Mouse (Mus musculus) limb, embryonic 14.5 days (tissue): ENCODE data around the gene Zdhhc6. TPM values are rescaled to one million over a fixed set of nuclear protein-coding genes. Genes with fewer than 3 reads are reported as not detected.

Experiments used
- ATAC-seq: fragments of 200-750 bp; cut with Nextera tagmentation; 2 replicates; pipeline ENCODE4 v1.8.0; 2017; ENCODE audit warnings: low read depth, moderate number of reproducible peaks, moderate TSS enrichment; ENCODE audit not compliant: low FRiP score
- DNase-seq: peaks from one replicate; pipeline ENCODE4 v3.0.0-alpha.2; 2015; ENCODE audit warnings: low spot score
- H3K27ac ChIP-seq: fragments of 300-500 bp; sonication (generic); replicated peaks from 2 replicates; pipeline ENCODE4 v1.5.1; 2014; ENCODE audit warnings: low read depth, mild to moderate bottlenecking, low read length, moderate library complexity, mixed read lengths
- H3K27me3 ChIP-seq: fragments of 300-500 bp; sonication (generic); 2 replicates; pipeline ENCODE4 v1.6.1; 2014; ENCODE audit warnings: low read length, mixed read lengths; ENCODE audit not compliant: control insufficient read depth, insufficient read depth
- H3K36me3 ChIP-seq: fragments of 300-500 bp; sonication (generic); 2 replicates; pipeline ENCODE4 v1.6.1; 2014; ENCODE audit warnings: mild to moderate bottlenecking, low read length, moderate library complexity, mixed read lengths; ENCODE audit not compliant: control insufficient read depth, insufficient read depth
- H3K4me1 ChIP-seq: fragments of 300-500 bp; sonication (generic); 2 replicates; pipeline ENCODE4 v1.6.1; 2014; ENCODE audit warnings: antibody characterized with exemption, low read length, mixed read lengths; ENCODE audit not compliant: control insufficient read depth, insufficient read depth
- H3K4me2 ChIP-seq: fragments of 300-500 bp; sonication (generic); replicated peaks from 2 replicates; pipeline ENCODE4 v1.6.1; 2014; ENCODE audit warnings: low read depth, mild to moderate bottlenecking, low read length, moderate library complexity; ENCODE audit not compliant: severe bottlenecking
- H3K4me3 ChIP-seq: fragments of 300-500 bp; sonication (generic); replicated peaks from 2 replicates; pipeline ENCODE4 v1.5.1; 2014; ENCODE audit warnings: low read length
- H3K9ac ChIP-seq: fragments of 300-500 bp; sonication (generic); 2 replicates; pipeline ENCODE4 v1.6.1; 2014; ENCODE audit warnings: mild to moderate bottlenecking, low read depth, low read length, moderate library complexity; ENCODE audit not compliant: severe bottlenecking
- H3K9me3 ChIP-seq: fragments of 300-500 bp; sonication (generic); 2 replicates; pipeline ENCODE4 v1.6.1; 2016; ENCODE audit warnings: low read length; ENCODE audit not compliant: control insufficient read depth
- POLR2A ChIP-seq: fragments of 200-500 bp; IDR thresholded peaks from 2 replicates; pipeline ENCODE4 v1.8.0; 2012; ENCODE audit warnings: inconsistent platforms, mild to moderate bottlenecking, moderate library complexity, borderline replicate concordance; ENCODE audit not compliant: insufficient read depth, insufficient read length; ENCODE audit errors: extremely low read depth
- WGBS: fragments of 180-500 bp; shearing (Covaris S2); extraction: QIAGEN DNeasy Blood & Tissue Kit; methylation state at CpG from one replicate; pipeline ENCODE4 v1.1.7; 2014; 5-methylcytosine and 5-hydroxymethylcytosine counted together
- polyA plus RNA-seq, 2 experiments: library from polyadenylated mRNA; depleted of rRNA in 1 of 2; stranded (reverse) in 1 of 2; unstranded in 1 of 2; fragments of >200 nt; fragmentation: Nextera tagmentation in 1 of 2; extraction: Ambion mirVana in 1 of 2; gene quantifications; 2 replicates each; pipeline versions ENCODE4 v1.2.1 to v1.2.3; 2012 to 2014

Gene Zdhhc6
- polyA plus RNA-seq, 2 experiments = 32.6 to 78.9 TPM

DNA sequence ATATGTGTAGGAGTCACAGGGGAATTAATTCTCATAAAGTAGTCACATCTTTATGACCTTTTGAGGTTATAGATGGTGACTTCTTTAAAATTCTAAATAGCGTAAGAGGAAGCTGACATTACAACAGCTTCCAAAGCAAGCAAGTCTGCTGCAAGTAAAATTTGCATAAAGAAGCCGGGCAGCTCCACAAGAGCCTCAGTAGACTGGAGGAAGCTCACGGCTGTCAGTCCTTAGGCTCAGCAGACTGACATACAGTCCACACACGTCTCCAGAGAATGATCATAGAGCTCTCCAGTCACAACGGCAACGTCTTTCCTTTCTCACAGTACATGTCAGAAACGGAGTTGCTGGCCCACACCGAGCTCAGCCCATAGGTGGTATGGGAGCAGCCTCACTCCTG, 4.0 kb downstream of the Zdhhc6 start:
- no peaks in the 10 kb centered on the region for H3K27me3 ChIP-seq
- TF ChIP-seq POLR2A = no peak
- no peak overlapping the region for H3K27ac ChIP-seq
- peaks cover 54% of the 10 kb centered on the region for H3K36me3 ChIP-seq
- 87% methylated on average over 8 of the region's 8 CpGs for whole genome bisulfite sequencing
- DNase-seq (no peak), ATAC-seq (no peak)
- no peak overlapping the region for H3K4me2 ChIP-seq
- H3K9ac ChIP-seq = no peak overlapping the region
- no peaks in the 10 kb centered on the region for H3K9me3 ChIP-seq
- H3K4me1 ChIP-seq = peaks cover 8% of the 10 kb centered on the region
- H3K4me3 ChIP-seq = no peak overlapping the region

DNA sequence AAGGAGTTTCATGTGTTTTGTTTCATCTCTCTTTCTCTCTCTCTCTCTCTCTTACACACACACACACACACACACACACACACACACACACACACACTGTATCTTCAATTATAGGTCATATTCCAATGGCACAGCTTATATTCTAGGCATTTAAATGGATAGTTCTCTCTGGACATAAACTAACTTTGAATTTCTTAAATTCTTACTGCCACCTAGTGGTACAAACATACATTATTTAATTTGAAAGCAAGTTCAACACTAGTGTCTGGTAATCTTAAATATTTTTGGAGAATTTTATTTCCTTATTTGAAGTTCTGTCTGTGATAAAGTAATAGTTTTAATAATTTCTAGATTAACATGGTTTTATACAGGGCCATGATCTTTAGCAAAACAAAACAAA, 10.8 kb downstream of the Zdhhc6 start:
- H3K4me3 ChIP-seq = no peak overlapping the region
- H3K4me1 ChIP-seq = no peaks in the 10 kb centered on the region
- no peak overlapping the region for H3K27ac ChIP-seq
- H3K9ac ChIP-seq = no peak overlapping the region
- no peak for ATAC-seq
- no peaks in the 10 kb centered on the region for H3K9me3 ChIP-seq
- TF ChIP-seq POLR2A = no peak
- H3K36me3 ChIP-seq = peaks cover 71% of the 10 kb centered on the region
- H3K27me3 ChIP-seq = no peaks in the 10 kb centered on the region
- H3K4me2 ChIP-seq = no peak overlapping the region
- peak; percentile 18 for DNase-seq

- Histone ChIP-seq H3K4me2 (no peak overlapping the region), H3K36me3 (peaks cover 66% of the 10 kb centered on the region), H3K9me3 (no peaks in the 10 kb centered on the region), H3K27me3 (no peaks in the 10 kb centered on the region), H3K4me3 (no peak overlapping the region), H3K4me1 (no peaks in the 10 kb centered on the region), H3K9ac (no peak overlapping the region), H3K27ac (no peak overlapping the region)
- no peak for TF ChIP-seq POLR2A
- 89% methylated on average over 3 of the region's 3 CpGs for WGBS
- ATAC-seq (no peak), DNase-seq (no peak)
Observed at GRCm38 (mm10) chr19:55300525-55300924, 15.3 kb downstream of the Zdhhc6 start.

- no peaks in the 10 kb centered on the region for H3K27me3 ChIP-seq
- no peak overlapping the region for H3K4me3 ChIP-seq
- WGBS = 93% methylated on average over 1 of the region's 1 CpGs
- no peaks in the 10 kb centered on the region for H3K4me1 ChIP-seq
- DNase-seq (no peak), ATAC-seq (no peak)
- H3K36me3 ChIP-seq = peaks cover 72% of the 10 kb centered on the region
- H3K27ac ChIP-seq = no peak overlapping the region
- no peak for TF ChIP-seq POLR2A
- H3K9ac ChIP-seq = no peak overlapping the region
- no peaks in the 10 kb centered on the region for H3K9me3 ChIP-seq
- H3K4me2 ChIP-seq = no peak overlapping the region
Observed at GRCm38 (mm10) chr19:55299378-55299777, 16.5 kb downstream of the Zdhhc6 start.

- Histone ChIP-seq H3K27me3 (no peaks in the 10 kb centered on the region), H3K4me2 (no peak overlapping the region), H3K4me3 (no peak overlapping the region), H3K27ac (no peak overlapping the region), H3K4me1 (no peaks in the 10 kb centered on the region), H3K36me3 (peaks cover 59% of the 10 kb centered on the region), H3K9me3 (no peaks in the 10 kb centered on the region), H3K9ac (no peak overlapping the region)
- TF ChIP-seq POLR2A = no peak
- no peak for DNase-seq
- no peak for ATAC-seq
- 78% methylated on average over 5 of the region's 5 CpGs for WGBS
Observed at GRCm38 (mm10) chr19:55297961-55298360, 17.9 kb downstream of the Zdhhc6 start.

DNA sequence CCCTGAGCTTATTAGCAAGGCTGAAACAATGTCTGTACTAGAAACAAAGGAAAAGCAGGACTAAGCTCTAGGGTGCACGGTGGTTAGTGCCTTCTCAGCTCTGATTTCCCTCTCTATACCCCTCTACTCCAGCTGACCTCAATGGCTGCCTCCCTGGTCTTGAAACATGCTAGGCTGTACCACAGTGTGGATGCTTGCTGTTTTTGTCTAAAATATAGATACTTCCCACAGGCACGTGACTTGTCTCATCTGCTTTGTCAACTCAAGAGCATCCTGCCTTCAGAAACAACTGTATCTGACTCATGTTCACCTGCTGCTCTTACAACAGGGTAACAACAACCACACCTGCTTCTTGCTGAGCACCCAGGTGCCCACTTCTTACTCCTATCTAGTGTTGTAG, 18.3 kb downstream of the Zdhhc6 start:
- H3K27me3 ChIP-seq = no peaks in the 10 kb centered on the region
- no peaks in the 10 kb centered on the region for H3K9me3 ChIP-seq
- no peak for DNase-seq
- H3K4me1 ChIP-seq = no peaks in the 10 kb centered on the region
- H3K4me3 ChIP-seq = no peak overlapping the region
- H3K4me2 ChIP-seq = no peak overlapping the region
- WGBS = 90% methylated on average over 2 of the region's 2 CpGs
- no peak for ATAC-seq
- H3K27ac ChIP-seq = no peak overlapping the region
- no peak for TF ChIP-seq POLR2A
- no peak overlapping the region for H3K9ac ChIP-seq
- peaks cover 54% of the 10 kb centered on the region for H3K36me3 ChIP-seq
